Mouse (Mus musculus) gastrocnemius, postnatal 14 days (tissue): ENCODE measurements around the gene Parg. TPM values are rescaled to one million over a fixed set of nuclear protein-coding genes. Genes with fewer than 3 reads are reported as not detected.

ENCODE experiments used
- DNase-seq: peaks from one replicate; pipeline ENCODE4 v3.0.0; 2021; ENCODE audit warnings: mixed read lengths
- intact Hi-C: fragments of 180-260 bp; cut with DNase I; formaldehyde crosslinking; loops from one replicate; pipeline ENCODE4 v1.15.1; 2025; ENCODE audit warnings: low total_unique reads
- total RNA-seq, 2 experiments: library from RNA; stranded (reverse); gene quantifications; 2 replicates each; pipeline ENCODE4 v1.2.3; 2021

The Parg gene
- total RNA-seq, 2 experiments from 2014 or later: 15.1 to 19.0 TPM

GRCm38 (mm10) chr14:32304921-32305320 lies 103.2 kb downstream of the Parg start:
- no peak for DNase-seq
- intact Hi-C loops: no loop called here

- intact Hi-C loops: no loop called here
- peak; percentile 32 for DNase-seq
These were observed 108.1 kb downstream of the Parg start for GRCm38 (mm10) chr14:32309876-32310275.

DNA sequence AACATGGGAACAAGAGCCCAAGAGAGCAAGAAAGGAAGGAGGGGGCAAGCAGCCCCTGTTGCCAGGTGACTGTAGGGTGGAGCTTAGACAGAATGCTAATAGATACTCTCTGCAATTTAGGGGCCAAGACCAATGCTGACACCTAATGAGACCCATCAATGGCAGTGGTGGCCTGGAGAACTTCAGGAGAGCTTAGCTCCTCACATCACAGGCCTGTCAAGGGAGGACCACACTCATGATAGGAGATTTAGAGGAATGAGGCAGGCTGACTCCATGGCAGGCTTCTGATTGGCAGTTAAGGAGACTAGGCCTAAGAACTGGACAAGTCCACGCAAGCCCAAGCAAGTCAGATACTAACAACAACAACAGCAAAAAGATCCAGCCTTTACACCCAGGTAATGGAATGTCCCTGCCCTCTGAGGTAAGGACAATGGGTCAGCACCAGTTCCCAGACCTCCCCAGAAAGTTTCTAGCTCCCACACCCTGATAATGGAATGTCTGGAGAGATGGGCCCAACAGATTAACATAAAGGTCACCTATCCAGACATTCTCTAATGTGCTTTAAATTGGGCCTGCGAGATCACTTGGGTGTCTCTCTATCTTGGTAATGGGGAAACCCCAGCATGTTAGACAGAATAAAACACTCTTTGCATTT lies 109.8 kb downstream of the Parg start:
- intact Hi-C loops: no loop called here
- DNase-seq: no peak

- no peak for DNase-seq
- intact Hi-C loops: no loop called here
These were observed 116.1 kb downstream of the Parg start for GRCm38 (mm10) chr14:32317822-32318221.

- DNase-seq: peak; percentile 73
- intact Hi-C loops: loop anchor here (10.0 kb wide), 1 partner anchor 143 kb away; the partner anchor contains the start of genes Chat and Slc18a3
These were observed 120.3 kb downstream of the Parg start, which contains the start of gene Ogdhl for GRCm38 (mm10) chr14:32321732-32322685. Gene Ogdhl, plus strand, starts transcription at chr14:32322019.

DNA sequence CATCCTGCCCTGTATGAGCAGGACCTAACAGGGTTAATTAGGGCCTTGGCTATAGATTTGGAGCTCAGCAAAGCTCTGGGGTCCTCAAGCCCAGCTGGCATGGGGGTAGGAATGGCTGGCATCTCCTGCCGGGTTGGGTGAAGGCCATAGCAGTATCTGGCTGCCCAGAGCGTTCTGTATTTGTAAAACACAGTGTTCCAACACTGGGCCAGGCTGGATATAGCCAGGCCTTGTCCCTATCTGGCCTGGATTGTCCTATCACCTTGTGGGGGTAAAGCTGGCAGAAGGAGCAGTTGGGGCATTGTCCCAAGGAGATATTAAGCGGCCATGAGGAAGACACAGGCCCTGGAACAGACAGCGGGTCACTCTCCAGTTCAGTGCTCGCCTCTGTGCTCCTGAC lies 121.5 kb downstream of the Parg start:
- DNase-seq: no peak
- intact Hi-C loops: loop anchor here (10.0 kb wide), 1 partner anchor 142 kb away; the partner anchor contains the start of genes Chat and Slc18a3

DNA sequence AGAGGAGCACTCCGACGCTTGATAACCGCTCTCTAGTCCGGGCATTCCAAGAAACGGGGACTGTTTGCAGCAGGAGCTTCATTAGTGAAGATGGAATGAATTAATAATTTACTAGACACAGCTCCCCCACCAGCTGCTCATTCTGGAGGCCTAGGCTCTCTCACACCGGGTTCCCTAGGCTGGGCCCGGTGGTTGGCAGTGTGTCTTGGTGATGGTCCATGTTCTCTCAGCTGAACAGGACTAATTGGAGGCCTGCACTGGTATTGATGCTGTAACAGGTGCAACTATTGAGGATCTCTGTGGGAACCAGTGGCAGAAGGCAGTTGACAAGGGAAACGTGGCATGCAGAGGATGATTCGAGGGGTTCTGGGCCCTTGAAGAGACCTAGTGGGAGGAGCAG lies 125.6 kb downstream of the Parg start:
- intact Hi-C loops: loop anchor here (10.0 kb wide), 1 partner anchor 137 kb away; the partner anchor contains the start of genes Chat and Slc18a3
- DNase-seq: no peak

DNA sequence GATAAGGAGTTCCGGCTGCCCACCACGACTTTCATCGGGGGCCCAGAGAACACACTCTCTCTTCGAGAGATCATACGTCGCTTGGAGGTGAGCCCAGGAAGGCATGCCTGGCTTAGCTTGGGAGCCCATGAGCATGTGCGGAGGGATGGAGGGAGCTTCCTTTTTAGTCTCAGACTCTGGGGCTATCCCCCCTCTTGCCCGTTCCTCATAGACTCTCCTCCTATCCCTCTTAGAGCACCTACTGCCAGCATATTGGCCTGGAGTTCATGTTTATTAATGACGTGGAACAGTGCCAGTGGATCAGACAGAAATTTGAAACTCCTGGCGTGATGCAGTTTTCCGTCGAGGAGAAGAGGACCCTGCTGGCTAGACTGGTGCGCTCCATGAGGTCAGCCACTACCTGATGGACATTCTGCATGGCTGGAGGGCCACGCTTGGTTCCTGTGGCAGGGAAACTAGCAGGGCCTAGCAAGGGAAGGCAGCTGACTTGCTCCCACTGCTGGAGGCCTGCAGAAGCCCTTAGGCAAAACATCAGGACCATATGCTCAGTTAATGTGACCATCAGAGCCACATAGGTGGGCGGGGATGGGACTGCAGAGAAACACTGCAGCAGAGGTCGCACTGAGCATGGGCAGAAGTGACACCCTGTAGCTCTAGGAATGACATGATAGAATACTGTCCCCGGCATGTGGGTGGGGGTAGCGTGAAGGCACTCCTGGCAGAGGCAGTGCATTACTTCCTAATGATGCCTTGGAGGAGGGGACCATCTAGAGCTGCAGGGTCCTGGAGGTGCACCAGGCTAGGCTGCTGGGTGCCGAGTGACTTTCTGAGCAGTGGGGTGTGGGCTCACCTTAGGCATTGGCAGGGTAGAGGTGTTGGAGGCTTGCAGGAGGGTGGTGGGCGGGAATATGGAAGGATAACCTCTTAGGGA lies 131.0 kb downstream of the Parg start:
- DNase-seq: no peak
- intact Hi-C loops: no loop called here

DNA sequence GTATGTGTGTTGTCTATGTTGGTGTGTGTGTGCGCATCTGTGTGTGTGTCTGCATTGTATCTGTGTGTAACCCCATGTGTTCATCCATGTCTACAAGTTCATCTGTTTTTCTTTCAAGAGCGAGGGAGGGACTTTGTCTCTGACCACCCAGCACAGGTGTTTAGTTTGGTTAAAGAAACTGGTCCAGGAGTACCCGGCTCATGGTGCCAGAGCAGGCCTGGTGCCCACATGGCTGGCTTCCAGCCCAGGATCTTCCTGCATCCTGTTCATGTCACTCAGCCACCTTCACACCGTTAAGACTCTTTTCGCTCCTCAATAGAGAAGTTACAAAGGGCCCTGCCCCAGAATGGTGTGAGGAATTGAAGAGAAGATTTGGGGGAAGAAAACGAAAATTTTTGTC lies 134.3 kb downstream of the Parg start:
- intact Hi-C loops: no loop called here
- DNase-seq: no peak

DNA sequence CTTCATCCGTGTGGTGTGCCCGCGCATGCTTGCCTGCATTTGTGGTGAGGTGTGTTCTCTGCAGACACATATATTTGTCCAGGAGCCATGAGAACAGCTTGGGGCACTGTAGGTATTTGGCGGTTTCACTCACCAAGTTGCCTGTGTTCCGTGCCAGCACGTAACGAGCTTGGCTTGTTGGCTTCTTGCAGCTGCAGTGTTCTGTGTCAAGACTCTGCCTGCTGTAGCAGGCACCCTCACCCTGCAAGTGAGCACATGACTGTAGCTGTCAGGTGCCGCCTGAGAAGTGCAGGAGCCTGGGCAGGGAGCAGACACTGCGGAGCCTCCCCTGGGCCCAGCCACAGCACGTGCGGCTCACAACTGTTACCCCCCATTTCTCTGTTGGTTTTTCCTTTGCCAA lies 134.8 kb downstream of the Parg start:
- no peak for DNase-seq
- intact Hi-C loops: no loop called here

- no peak for DNase-seq
- intact Hi-C loops: no loop called here
These were observed 140.1 kb downstream of the Parg start for GRCm38 (mm10) chr14:32341823-32342222.

DNA sequence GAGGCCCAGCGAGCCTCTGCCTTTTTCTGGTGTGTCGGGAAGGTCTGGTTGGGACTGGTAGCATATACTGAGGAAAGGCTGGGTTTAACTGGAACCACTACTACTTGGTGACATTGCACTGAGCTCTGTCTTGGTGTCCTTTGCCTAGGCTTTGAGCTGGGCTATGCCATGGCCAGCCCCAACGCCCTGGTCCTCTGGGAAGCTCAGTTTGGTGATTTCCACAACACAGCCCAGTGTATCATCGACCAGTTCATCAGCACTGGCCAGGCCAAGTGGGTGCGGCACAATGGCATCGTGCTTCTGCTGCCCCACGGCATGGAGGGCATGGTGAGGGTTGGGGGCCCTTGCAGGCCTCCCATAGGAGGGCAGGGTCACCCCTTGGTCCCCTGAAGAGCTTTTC lies 142.4 kb downstream of the Parg start:
- no peak for DNase-seq
- intact Hi-C loops: no loop called here

DNA sequence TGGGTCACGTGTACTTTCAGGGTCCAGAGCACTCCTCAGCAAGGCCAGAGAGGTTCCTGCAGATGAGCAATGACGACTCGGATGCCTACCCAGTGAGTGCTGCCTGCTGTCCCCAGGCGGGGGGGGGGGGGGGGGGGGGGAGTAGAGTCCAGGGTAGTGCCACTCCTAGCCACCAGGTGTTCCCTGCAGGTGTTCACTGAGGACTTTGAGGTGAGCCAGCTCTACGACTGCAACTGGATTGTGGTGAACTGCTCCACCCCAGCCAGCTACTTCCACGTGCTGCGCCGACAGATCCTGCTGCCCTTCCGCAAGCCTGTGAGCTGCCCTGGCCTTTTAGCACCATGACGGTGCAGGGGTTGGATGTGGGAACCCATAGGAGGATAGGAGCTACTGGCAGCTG lies 142.9 kb downstream of the Parg start:
- intact Hi-C loops: no loop called here
- no peak for DNase-seq

Other genes with a start within 250 kb of the Parg start
- gene Galnt15, start 173.0 kb upstream of the Parg start, total RNA-seq: 10 to 100 TPM; 12.9 to 13.5 TPM
- gene Oxnad1, start 116.6 kb upstream of the Parg start, total RNA-seq: 10 to 100 TPM; 19.6 to 23.9 TPM
- 10 to 100 TPM; 79.4 to 81.1 TPM for gene Dph3, start 116.2 kb upstream of the Parg start, total RNA-seq
- not detected for gene Msmb, start 59.9 kb upstream of the Parg start, total RNA-seq
- gene Ncoa4, start 42.1 kb upstream of the Parg start, total RNA-seq: 10 to 100 TPM; 46.7 to 51.1 TPM
- gene Timm23, start 51 bp upstream of the Parg start, total RNA-seq: 100 to 1,000 TPM; 145 to 160 TPM
- 1 to 10 TPM in 1 of 2 experiments, under 1 TPM in 1; 0.82 to 1.3 TPM for gene Ogdhl, start 120.1 kb downstream of the Parg start, total RNA-seq
- not detected for gene 1700024G13Rik, start 186.4 kb downstream of the Parg start, total RNA-seq